Mouse (Mus musculus) neural tube, embryonic 15.5 days (tissue): ENCODE data around the gene Fam192a. TPM values are rescaled to one million over a fixed set of nuclear protein-coding genes. Genes with fewer than 3 reads are reported as not detected.
A peak's percentile ranks its signal among the peaks of the same experiment; 100 is the strongest.

ENCODE experiments used
- ATAC-seq: fragments of 200-750 bp; cut with Nextera tagmentation; 2 replicates; pipeline ENCODE4 v1.8.0; 2017; ENCODE audit warnings: mild to moderate bottlenecking, moderate TSS enrichment, moderate library complexity; ENCODE audit not compliant: low FRiP score
- H3K27ac ChIP-seq: fragments of 300-500 bp; sonication (generic); replicated peaks from 2 replicates; pipeline ENCODE4 v1.5.1; 2015; ENCODE audit warnings: mild to moderate bottlenecking, inconsistent platforms
- H3K27me3 ChIP-seq: fragments of 300-500 bp; sonication (generic); replicated peaks from 2 replicates; pipeline ENCODE4 v1.6.1; 2015; ENCODE audit warnings: inconsistent platforms
- H3K36me3 ChIP-seq: fragments of 300-500 bp; sonication (generic); 2 replicates; pipeline ENCODE4 v1.6.1; 2015; ENCODE audit warnings: inconsistent platforms
- H3K4me1 ChIP-seq: fragments of 300-500 bp; sonication (generic); 2 replicates; pipeline ENCODE4 v1.6.1; 2015; ENCODE audit warnings: inconsistent platforms
- H3K4me2 ChIP-seq: fragments of 300-500 bp; sonication (generic); 2 replicates; pipeline ENCODE4 v1.6.1; 2015; ENCODE audit warnings: inconsistent platforms, mild to moderate bottlenecking, moderate library complexity
- H3K4me3 ChIP-seq: fragments of 300-500 bp; sonication (generic); replicated peaks from 2 replicates; pipeline ENCODE4 v1.5.1; 2015; ENCODE audit warnings: mild to moderate bottlenecking, inconsistent platforms
- H3K9ac ChIP-seq: fragments of 300-500 bp; sonication (generic); replicated peaks from 2 replicates; pipeline ENCODE4 v1.6.1; 2015; ENCODE audit warnings: mild to moderate bottlenecking, inconsistent platforms
- H3K9me3 ChIP-seq: fragments of 300-500 bp; sonication (generic); replicated peaks from 2 replicates; pipeline ENCODE4 v1.6.1; 2016; ENCODE audit warnings: inconsistent platforms
- WGBS: fragments of 180-500 bp; shearing (Covaris S2); methylation state at CpG from one replicate; pipeline ENCODE4 v1.1.7; 2015; ENCODE audit warnings: mixed read lengths; 5-methylcytosine and 5-hydroxymethylcytosine counted together
- polyA plus RNA-seq: library from polyadenylated mRNA; unstranded; fragments of >200 nt; fragmentation: Nextera tagmentation; extraction: Ambion mirVana; gene quantifications from 2 replicates; pipeline ENCODE4 v1.2.1, GENCODE M21; 2015

Gene Fam192a
- polyA plus RNA-seq, 1 experiment from 2014 or later: 66.6 TPM

DNA sequence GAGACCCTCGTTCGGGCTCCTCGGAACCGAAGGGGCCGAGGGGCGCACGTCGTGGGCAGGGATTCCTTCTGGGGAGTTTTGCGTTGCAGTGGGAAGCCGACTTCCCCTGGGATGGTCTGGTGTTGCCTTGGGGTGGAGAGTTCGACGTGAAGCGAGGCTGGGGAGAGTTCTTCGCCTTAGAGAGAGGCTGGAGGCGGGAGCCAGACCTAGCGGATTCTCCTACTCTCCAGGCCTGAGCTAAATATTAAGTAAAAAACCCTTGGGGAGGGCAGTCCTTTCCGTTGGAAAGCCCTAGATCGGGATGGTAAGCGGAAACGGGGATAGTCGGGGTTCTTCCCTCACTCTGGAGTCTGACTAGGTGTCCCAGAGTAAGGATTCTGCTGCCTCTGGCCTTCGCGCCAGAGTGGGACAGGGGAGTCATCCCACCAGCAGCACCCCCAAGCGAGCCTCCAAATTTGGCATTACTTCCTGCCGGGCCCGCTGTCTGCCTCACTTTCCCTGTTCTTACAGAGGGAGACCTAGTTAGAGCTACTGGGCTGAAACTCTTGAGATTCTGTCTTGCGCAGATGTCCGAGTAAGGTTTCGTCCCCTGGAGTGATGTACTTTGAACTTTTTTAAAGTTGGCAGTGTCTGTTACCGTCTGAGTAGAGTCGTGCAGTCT lies 804 bp upstream of the Fam192a start:
- WGBS: under 1% methylated on average over 31 of the region's 31 CpGs
- no peaks in the 10 kb centered on the region for H3K27me3 ChIP-seq
- peak overlapping the region; percentile 100 for H3K4me3 ChIP-seq
- H3K36me3 ChIP-seq: 0 out of 2 replicates have a peak, but pooled peaks cover 5% of the 10 kb centered on the region
- peak; percentile 1; the same call in 1 of the 2 replicates for ATAC-seq
- H3K4me2 ChIP-seq: peak overlapping the region; percentile 95
- H3K9me3 ChIP-seq: no peaks in the 10 kb centered on the region
- peak overlapping the region; percentile 94 for H3K27ac ChIP-seq
- peaks cover 36% of the 10 kb centered on the region for H3K4me1 ChIP-seq
- peak overlapping the region; percentile 91 for H3K9ac ChIP-seq

DNA sequence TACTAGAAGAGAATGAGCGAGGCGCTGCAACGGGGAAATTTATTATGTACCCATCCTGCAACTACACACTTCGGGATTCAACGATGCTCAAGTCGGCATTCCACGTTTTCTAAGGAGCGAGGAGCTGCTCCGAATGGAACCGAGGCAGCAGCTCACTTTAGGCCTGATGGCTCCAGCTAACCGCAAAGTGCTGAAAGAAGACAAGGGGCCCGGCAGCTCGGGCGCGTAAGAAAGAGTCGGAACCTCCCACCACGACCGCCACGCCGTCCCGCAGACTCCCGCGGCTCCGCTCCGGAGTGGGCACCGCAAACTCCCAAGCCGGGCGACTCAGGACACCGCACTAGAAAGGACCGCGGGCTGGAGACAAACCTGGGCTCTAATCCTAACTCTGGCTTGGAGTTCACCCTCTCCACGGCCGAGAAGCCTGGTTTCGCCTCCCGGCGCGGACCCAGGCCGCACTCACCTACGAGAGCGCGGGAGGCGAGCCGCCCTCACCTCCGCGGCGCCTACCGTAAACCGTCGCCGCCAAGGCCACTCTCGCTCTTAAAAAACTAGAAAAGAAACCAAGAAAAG lies 677 bp downstream of the Fam192a start:
- Histone ChIP-seq H3K27ac (peak overlapping the region; percentile 89), H3K9ac (peak overlapping the region; percentile 93), H3K4me2 (peak overlapping the region; percentile 84), H3K4me1 (peaks cover 36% of the 10 kb centered on the region), H3K9me3 (no peaks in the 10 kb centered on the region), H3K36me3 (no peaks in the 10 kb centered on the region), H3K27me3 (no peaks in the 10 kb centered on the region), H3K4me3 (peak overlapping the region; percentile 100)
- peak; percentile 40 for ATAC-seq
- under 1% methylated on average over 51 of the region's 51 CpGs for WGBS

DNA sequence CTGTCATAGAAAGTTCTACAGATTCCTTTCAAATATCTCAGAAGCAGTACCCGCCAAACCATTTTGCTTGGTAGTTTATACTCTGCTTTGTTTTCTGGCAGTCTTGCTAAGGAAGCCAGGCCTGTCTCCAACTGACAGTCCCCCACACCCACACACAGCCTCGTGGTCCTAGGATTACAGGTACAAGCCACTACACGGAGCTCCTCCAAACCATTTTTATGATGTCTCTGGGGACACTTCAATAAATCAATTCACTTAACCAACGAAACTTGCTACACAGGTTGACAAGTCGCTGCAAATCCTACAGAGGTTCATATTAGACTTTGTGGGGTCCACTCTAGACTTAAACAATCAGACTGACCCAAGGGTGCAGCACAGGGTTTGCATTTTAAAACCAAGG lies 1.3 kb downstream of the Fam192a start:
- H3K4me2 ChIP-seq: peak overlapping the region; percentile 84
- H3K36me3 ChIP-seq: no peaks in the 10 kb centered on the region
- WGBS: 17% methylated on average over 5 of the region's 5 CpGs
- no peak for ATAC-seq
- peaks cover 36% of the 10 kb centered on the region for H3K4me1 ChIP-seq
- H3K27ac ChIP-seq: peak overlapping the region; percentile 89
- H3K4me3 ChIP-seq: peak overlapping the region; percentile 100
- no peaks in the 10 kb centered on the region for H3K9me3 ChIP-seq
- H3K9ac ChIP-seq: peak overlapping the region; percentile 93
- H3K27me3 ChIP-seq: no peaks in the 10 kb centered on the region

DNA sequence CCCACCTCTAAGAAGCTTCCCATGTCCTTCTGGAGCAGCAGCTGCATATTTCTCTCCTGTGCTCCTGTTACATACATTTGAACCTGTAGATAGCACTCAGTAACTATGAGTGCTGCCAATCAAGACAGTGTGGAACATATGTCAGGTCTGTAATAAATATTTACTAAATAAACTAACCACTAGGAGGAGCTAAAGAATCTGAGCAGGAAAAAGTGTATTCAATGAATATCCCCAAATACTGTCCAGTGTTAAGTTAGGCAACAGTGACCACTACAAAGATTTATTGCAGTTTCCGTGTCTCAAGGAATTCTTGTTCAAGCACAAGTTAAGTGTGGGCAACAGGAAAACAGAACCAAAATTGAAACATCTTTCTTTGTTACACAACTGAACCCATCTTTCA lies 7.6 kb downstream of the Fam192a start:
- no peak overlapping the region for H3K4me2 ChIP-seq
- no peak for ATAC-seq
- H3K4me3 ChIP-seq: no peak overlapping the region
- H3K4me1 ChIP-seq: 0 out of 2 replicates have a peak, but pooled peaks cover 2% of the 10 kb centered on the region
- 45% methylated on average over 1 of the region's 1 CpGs for WGBS
- H3K36me3 ChIP-seq: no peaks in the 10 kb centered on the region
- H3K9ac ChIP-seq: no peak overlapping the region
- H3K27ac ChIP-seq: no peak overlapping the region
- H3K27me3 ChIP-seq: no peaks in the 10 kb centered on the region
- no peaks in the 10 kb centered on the region for H3K9me3 ChIP-seq

DNA sequence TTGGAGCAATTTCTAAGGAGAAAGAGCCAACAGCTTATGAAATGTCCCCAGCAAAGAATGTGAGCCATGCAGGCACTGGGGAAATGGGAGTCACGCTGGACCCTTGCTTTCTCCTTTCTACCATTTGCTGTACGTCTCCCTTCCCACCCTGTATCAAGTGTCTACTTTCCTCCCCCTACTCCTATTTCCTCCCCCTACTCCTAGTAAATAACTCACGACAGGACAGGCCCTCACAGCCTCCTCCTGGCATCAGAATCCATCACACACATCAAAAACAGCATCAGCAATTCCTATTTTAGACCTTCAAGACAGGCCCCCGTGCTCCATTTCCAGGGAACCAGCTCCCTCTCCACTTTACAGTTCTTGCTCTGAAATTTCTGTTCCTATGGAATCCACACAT lies 10.1 kb downstream of the Fam192a start:
- Histone ChIP-seq H3K4me3 (no peak overlapping the region), H3K9me3 (no peaks in the 10 kb centered on the region), H3K9ac (no peak overlapping the region), H3K27ac (no peak overlapping the region), H3K4me1 (no peaks in the 10 kb centered on the region), H3K4me2 (no peak overlapping the region), H3K36me3 (peaks cover 24% of the 10 kb centered on the region), H3K27me3 (no peaks in the 10 kb centered on the region)
- WGBS: 82% methylated on average over 4 of the region's 4 CpGs
- ATAC-seq: no peak

DNA sequence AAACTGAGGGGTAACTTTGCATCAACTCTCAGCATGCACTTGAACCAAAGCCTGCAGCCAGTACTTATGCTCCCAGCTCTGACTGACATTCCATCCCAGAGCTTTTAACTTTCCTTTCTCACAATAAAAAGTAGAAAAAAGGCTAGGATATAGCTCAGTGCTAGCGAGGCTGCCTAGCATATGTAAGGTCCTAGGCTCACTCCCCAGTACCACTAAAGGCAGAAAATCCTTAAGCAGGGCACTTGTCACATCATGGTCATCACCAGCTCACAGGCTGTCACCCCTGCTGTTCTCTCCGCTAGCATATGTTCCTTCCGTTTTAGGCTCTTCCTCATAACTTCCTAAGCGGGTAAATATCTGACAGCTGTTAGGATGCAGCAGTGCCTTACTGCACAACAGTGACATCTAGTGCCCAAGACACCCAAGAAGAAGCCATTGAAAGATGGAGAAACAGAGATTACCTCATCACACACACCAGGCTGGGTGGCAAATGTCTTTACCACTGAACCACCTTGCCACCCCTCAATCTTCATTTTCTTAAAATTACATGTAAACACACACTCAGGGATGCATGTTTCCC lies 17.5 kb downstream of the Fam192a start:
- Histone ChIP-seq H3K27me3 (no peaks in the 10 kb centered on the region), H3K27ac (no peak overlapping the region), H3K4me2 (no peak overlapping the region), H3K4me3 (no peak overlapping the region), H3K4me1 (0 out of 2 replicates have a peak, but pooled peaks cover 3% of the 10 kb centered on the region), H3K9me3 (no peaks in the 10 kb centered on the region), H3K36me3 (peaks cover 69% of the 10 kb centered on the region), H3K9ac (no peak overlapping the region)
- 32% methylated on average over 4 of the region's 4 CpGs for WGBS
- peak; percentile 75 for ATAC-seq

DNA sequence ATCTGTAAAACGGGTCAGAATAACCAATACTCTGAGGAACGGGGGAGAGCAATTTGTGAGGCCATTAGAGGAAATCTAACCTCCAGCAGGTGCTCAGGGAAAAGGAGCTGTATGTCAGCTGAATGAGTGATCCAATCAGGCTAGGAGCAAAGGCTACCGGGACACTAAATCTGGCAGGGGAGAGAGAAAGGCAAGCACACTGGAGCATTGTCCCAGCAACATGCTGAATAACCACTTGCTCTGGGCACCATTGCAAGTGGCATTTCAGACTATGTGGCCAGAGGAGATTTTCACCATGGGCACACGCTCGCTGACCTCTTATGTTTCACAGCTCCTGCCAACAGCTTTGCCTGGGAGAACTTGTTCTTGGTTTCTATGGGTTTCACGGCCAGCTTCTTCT lies 19.2 kb downstream of the Fam192a start:
- WGBS: 80% methylated on average over 6 of the region's 6 CpGs
- Histone ChIP-seq H3K9ac (no peak overlapping the region), H3K4me2 (no peak overlapping the region), H3K27me3 (no peaks in the 10 kb centered on the region), H3K4me3 (no peak overlapping the region), H3K36me3 (peaks cover 71% of the 10 kb centered on the region), H3K4me1 (0 out of 2 replicates have a peak, but pooled peaks cover 3% of the 10 kb centered on the region), H3K27ac (0 out of 2 replicates have a peak overlapping the region, but pooled peaks have one; percentile 20), H3K9me3 (no peaks in the 10 kb centered on the region)
- no peak for ATAC-seq

DNA sequence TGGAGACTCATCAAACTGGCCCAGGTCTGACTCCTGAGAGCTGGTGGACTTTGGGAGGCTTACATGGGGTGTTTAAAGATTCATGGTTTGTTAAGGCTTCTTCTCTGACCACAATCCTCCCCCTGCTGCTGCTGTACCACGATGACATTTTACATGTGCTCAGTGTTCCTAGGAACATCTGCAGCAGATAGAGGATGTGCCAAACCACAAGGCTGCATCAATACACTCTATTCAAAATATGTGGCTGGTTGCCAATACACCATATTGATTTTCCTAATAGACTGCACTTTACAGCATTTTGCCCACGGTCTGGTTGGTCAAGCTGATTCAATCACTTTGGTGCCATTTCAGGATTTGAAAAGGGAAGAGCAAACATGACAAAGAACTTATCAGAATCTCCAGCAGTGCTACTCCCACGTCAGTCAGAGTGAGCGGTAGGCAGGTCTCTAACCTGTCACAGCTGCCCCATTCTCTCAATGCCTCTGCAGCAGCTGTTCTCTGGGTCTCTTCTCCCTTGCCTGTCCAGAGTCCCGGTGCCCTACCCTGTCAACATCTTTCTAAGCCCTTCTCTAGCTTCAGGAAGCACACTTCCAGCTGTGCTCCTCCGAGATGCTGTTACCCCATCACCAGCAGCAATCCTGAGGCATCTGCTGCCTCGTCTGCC lies 19.8 kb downstream of the Fam192a start:
- no peaks in the 10 kb centered on the region for H3K9me3 ChIP-seq
- 0 out of 2 replicates have a peak, but pooled peaks cover 3% of the 10 kb centered on the region for H3K4me1 ChIP-seq
- peak overlapping the region; percentile 20; the same call in 1 of the 2 replicates for H3K27ac ChIP-seq
- H3K4me2 ChIP-seq: no peak overlapping the region
- no peak overlapping the region for H3K9ac ChIP-seq
- no peak overlapping the region for H3K4me3 ChIP-seq
- H3K36me3 ChIP-seq: peaks cover 70% of the 10 kb centered on the region
- WGBS: 70% methylated on average over 7 of the region's 7 CpGs
- no peak for ATAC-seq
- H3K27me3 ChIP-seq: no peaks in the 10 kb centered on the region

DNA sequence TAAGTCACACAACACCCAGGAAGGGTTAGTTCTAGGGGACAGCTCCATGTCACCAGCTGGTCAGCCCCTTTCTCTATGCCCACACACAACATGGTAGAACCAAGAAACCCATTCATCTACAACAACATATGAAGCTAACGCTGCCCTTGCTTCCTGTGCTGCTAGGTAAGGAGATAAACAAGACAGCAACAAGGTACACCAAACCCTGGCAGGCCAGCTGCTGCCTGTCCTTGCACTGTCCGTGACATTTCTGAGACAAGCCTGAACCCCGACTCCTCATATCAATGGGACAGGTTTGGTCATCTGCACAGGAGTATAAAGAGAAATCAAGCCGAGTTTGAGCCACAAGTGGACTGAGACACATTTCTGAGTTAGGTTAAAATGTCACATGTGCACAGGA lies 26.6 kb downstream of the Fam192a start:
- 91% methylated on average over 4 of the region's 4 CpGs for whole genome bisulfite sequencing
- Histone ChIP-seq H3K9me3 (no peaks in the 10 kb centered on the region), H3K36me3 (peaks cover 70% of the 10 kb centered on the region), H3K27ac (peak overlapping the region; percentile 69; the same call in 1 of the 2 replicates), H3K4me2 (no peak overlapping the region), H3K9ac (no peak overlapping the region), H3K4me1 (peaks cover 5% of the 10 kb centered on the region; the same call in 1 of the 2 replicates), H3K4me3 (no peak overlapping the region), H3K27me3 (no peaks in the 10 kb centered on the region)
- ATAC-seq: no peak

DNA sequence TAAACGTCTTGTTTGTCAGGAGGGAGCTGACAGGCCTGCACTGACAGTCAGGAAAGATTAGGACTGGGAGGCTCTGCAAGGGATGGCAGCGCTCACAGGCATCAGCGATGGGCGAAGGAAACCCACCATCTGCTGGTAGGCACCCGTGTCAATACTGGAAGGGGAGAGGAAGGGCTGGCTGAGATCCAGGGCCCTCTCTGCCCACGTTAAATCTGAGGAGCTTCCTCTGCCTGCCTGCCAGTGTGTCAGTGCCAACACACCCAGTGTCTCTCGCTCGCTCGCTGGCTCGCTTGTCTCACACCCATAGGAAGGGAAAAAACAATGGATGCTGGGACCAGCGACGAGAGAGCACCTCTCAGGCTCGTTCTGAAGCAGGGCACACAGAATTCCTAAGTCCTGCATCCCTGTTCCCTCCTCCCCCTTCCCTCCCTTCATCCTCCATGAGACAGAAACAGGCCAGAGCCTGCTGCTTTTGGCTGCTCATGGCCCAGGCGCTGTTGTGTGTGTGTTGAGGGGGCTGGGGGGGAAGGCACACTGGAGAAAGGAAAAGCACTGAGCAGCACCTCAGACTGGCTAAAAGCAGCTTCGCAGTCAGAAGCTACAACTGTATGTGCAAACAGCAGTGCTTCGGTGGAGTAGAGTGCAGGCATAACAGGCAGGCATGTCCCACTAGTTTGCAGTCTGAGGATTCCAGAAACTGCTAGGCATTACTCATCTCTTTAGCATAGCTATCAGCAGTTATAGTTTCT lies 27.5 kb downstream of the Fam192a start:
- ATAC-seq: peak; percentile 76; the same call in 1 of the 2 replicates
- H3K9me3 ChIP-seq: no peaks in the 10 kb centered on the region
- H3K4me1 ChIP-seq: peaks cover 10% of the 10 kb centered on the region
- H3K27me3 ChIP-seq: no peaks in the 10 kb centered on the region
- no peak overlapping the region for H3K9ac ChIP-seq
- 67% methylated on average over 16 of the region's 16 CpGs for WGBS
- H3K27ac ChIP-seq: peak overlapping the region; percentile 69
- no peak overlapping the region for H3K4me2 ChIP-seq
- H3K4me3 ChIP-seq: no peak overlapping the region
- peaks cover 67% of the 10 kb centered on the region for H3K36me3 ChIP-seq

DNA sequence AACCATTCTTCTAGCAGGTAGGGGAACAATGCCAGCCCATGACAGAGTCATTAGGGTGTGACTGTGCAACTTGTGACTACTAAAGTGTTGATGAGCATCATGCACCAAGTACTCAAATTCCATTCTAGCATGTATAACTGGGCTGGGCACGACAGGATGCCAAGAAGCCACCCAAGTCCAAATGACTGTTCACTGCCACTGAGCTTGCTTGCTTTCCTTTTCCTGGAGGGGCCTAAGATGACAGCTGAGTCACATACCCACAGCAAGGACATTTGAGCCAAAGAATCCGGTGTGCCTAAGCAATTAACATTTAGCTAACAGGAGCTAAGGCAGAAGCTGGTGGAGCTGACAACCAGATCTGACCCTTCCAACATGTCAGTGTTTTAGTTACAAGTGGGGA lies 29.9 kb downstream of the Fam192a start:
- Histone ChIP-seq H3K27me3 (no peaks in the 10 kb centered on the region), H3K9me3 (no peaks in the 10 kb centered on the region), H3K9ac (no peak overlapping the region), H3K4me2 (no peak overlapping the region), H3K36me3 (peaks cover 43% of the 10 kb centered on the region), H3K4me1 (peaks cover 28% of the 10 kb centered on the region), H3K4me3 (no peak overlapping the region), H3K27ac (no peak overlapping the region)
- no peak for ATAC-seq
- WGBS: 66% methylated on average over 2 of the region's 2 CpGs
